Mouse (Mus musculus): Measurements from ENCODE around the gene Tmem178. TPM values are rescaled to one million over a fixed set of nuclear protein-coding genes. Genes with fewer than 3 reads are reported as not detected.

Gene Tmem178
- total and polyA plus RNA-seq, 3 experiments, result 0.28 TPM; not detected in 2

GRCm38 (mm10) chr17:81001010-81001409, 56.6 kb downstream of the Tmem178 start:
- Histone ChIP-seq H3K9ac (ENCODE audit: control insufficient read depth, low read depth, low read length, poor library complexity, severe bottlenecking) (no peak overlapping the region), H3K4me3 (ENCODE audit: control insufficient read depth in 1 of 2, insufficient read depth in 1 of 2, low read depth in 2 of 2, low read length in 2 of 2) (no peak overlapping the region), H3K9me3 (replicated peaks; ENCODE audit: insufficient read depth, low read length) (no peaks in the 10 kb centered on the region), H3K27ac (ENCODE audit: control insufficient read depth, low read depth, low read length) (no peak overlapping the region), H3K4me1 (ENCODE audit: control insufficient read depth in 1 of 2, insufficient read depth in 2 of 2, low read length in 2 of 2) (peaks cover 0 to 3% of the 10 kb centered on the region in 2 experiments; a peak in 1 of 4 replicates), H3K79me2 (ENCODE audit: control insufficient read depth, insufficient read depth, low read length, poor library complexity) (no peaks in the 10 kb centered on the region), H3K27me3 (ENCODE audit: control insufficient read depth in 1 of 2, insufficient read depth in 2 of 2, low read length in 2 of 2) (no peaks in the 10 kb centered on the region; a peak in 1 of 4 replicates), H3K36me3 (ENCODE audit: control insufficient read depth in 1 of 2, insufficient read depth in 2 of 2, low read length in 2 of 2) (peaks cover 0 to 2% of the 10 kb centered on the region in 2 experiments; a peak in 1 of 4 replicates)
- DNase-seq (ENCODE audit: low read depth, low spot score), result no peak
- TF ChIP-seq UBTF (IDR thresholded peaks at IDR 0.05; ENCODE audit: borderline replicate concordance, insufficient read depth, low read depth, low read length), result no peak
- TF ChIP-seq CHD1 (IDR thresholded peaks at IDR 0.05; ENCODE audit: low read depth, low read length), result no peak
- TF ChIP-seq ZKSCAN1 (IDR thresholded peaks at IDR 0.05; ENCODE audit: low read depth, low read length), result no peak
- TF ChIP-seq MAX (IDR thresholded peaks at IDR 0.05; ENCODE audit: low read length), result no peak
- no peak for TF ChIP-seq MAZ (IDR thresholded peaks at IDR 0.05; ENCODE audit: low read depth, low read length)
- TF ChIP-seq ZC3H11A (IDR thresholded peaks at IDR 0.05; ENCODE audit: low read depth, low read length), result no peak
- no peak for TF ChIP-seq TBP (IDR thresholded peaks at IDR 0.05; ENCODE audit: low read depth, low read length)
- TF ChIP-seq EP300 (IDR thresholded peaks at IDR 0.05; ENCODE audit: low read depth in 1 of 2, low read length in 2 of 2), result no peak
- no peak for TF ChIP-seq E2F4 (IDR thresholded peaks at IDR 0.05; ENCODE audit: borderline replicate concordance, low read depth, low read length)
- TF ChIP-seq KAT2A (conservative IDR thresholded peaks at IDR 0.05; ENCODE audit: low read depth, low read length), result no peak
- TF ChIP-seq MAFK (IDR thresholded peaks at IDR 0.05; ENCODE audit: borderline replicate concordance, low read depth, low read length), result no peak
- no peak for TF ChIP-seq CHD2 (IDR thresholded peaks at IDR 0.05; ENCODE audit: low read length)
- no peak for TF ChIP-seq RCOR1 (IDR thresholded peaks at IDR 0.05; ENCODE audit: low read depth, low read length)

GRCm38 (mm10) chr17:81001647-81002046, 57.2 kb downstream of the Tmem178 start:
- Histone ChIP-seq H3K4me3 (ENCODE audit: control insufficient read depth in 1 of 2, insufficient read depth in 1 of 2, low read depth in 2 of 2, low read length in 2 of 2) (no peak overlapping the region), H3K27ac (ENCODE audit: control insufficient read depth, low read depth, low read length) (no peak overlapping the region), H3K79me2 (ENCODE audit: control insufficient read depth, insufficient read depth, low read length, poor library complexity) (no peaks in the 10 kb centered on the region), H3K4me1 (ENCODE audit: control insufficient read depth in 1 of 2, insufficient read depth in 2 of 2, low read length in 2 of 2) (peaks cover 0 to 3% of the 10 kb centered on the region in 2 experiments; a peak in 1 of 4 replicates), H3K9ac (ENCODE audit: control insufficient read depth, low read depth, low read length, poor library complexity, severe bottlenecking) (no peak overlapping the region), H3K27me3 (ENCODE audit: control insufficient read depth in 1 of 2, insufficient read depth in 2 of 2, low read length in 2 of 2) (no peaks in the 10 kb centered on the region; a peak in 1 of 4 replicates), H3K36me3 (ENCODE audit: control insufficient read depth in 1 of 2, insufficient read depth in 2 of 2, low read length in 2 of 2) (peaks cover 0 to 2% of the 10 kb centered on the region in 2 experiments; a peak in 1 of 4 replicates), H3K9me3 (replicated peaks; ENCODE audit: insufficient read depth, low read length) (no peaks in the 10 kb centered on the region)
- no peak for DNase-seq (ENCODE audit: low read depth, low spot score)
- TF ChIP-seq KAT2A (conservative IDR thresholded peaks at IDR 0.05; ENCODE audit: low read depth, low read length), result no peak

- no peak for TF ChIP-seq POLR2AphosphoS2 (IDR thresholded peaks at IDR 0.05; ENCODE audit: low read length)
- no peak for TF ChIP-seq ETS1 (IDR thresholded peaks at IDR 0.05; ENCODE audit: low read depth, low read length)
- TF ChIP-seq SMC3 (IDR thresholded peaks at IDR 0.05; ENCODE audit: low read depth, low read length), result no peak
- no peak for TF ChIP-seq USF2 (IDR thresholded peaks at IDR 0.05; ENCODE audit: borderline replicate concordance in 1 of 2, insufficient read depth in 1 of 2, low read depth in 1 of 2, low read length in 2 of 2)
- TF ChIP-seq NRF1 (IDR thresholded peaks at IDR 0.05; ENCODE audit: insufficient read depth, low read depth, low read length, poor library complexity, severe bottlenecking), result no peak
- no peak for TF ChIP-seq MYB (IDR thresholded peaks at IDR 0.05; ENCODE audit: low read depth, low read length)
- TF ChIP-seq NELFE (IDR thresholded peaks at IDR 0.05; ENCODE audit: low read depth, low read length), result no peak
- TF ChIP-seq BHLHE40 (IDR thresholded peaks at IDR 0.05; ENCODE audit: borderline replicate concordance, low read depth, low read length), result no peak
- no peak for TF ChIP-seq POLR2A (IDR thresholded peaks at IDR 0.05; ENCODE audit: control insufficient read depth in 1 of 2, insufficient read depth in 1 of 2, low read depth in 1 of 2, low read length in 2 of 2, poor library complexity in 1 of 2)
- no peak for TF ChIP-seq UBTF (IDR thresholded peaks at IDR 0.05; ENCODE audit: borderline replicate concordance, insufficient read depth, low read depth, low read length)
- no peak for TF ChIP-seq MAX (IDR thresholded peaks at IDR 0.05; ENCODE audit: low read length)
- TF ChIP-seq HCFC1 (IDR thresholded peaks at IDR 0.05; ENCODE audit: low read depth, low read length), result no peak
- TF ChIP-seq RCOR1 (IDR thresholded peaks at IDR 0.05; ENCODE audit: low read depth, low read length), result no peak
Measured at GRCm38 (mm10) chr17:81002130-81002529, 57.7 kb downstream of the Tmem178 start.

More at GRCm38 (mm10) chr17:81002130-81002529, 57.7 kb downstream of the Tmem178 start:
- Histone ChIP-seq H3K79me2 (ENCODE audit: control insufficient read depth, insufficient read depth, low read length, poor library complexity) (no peaks in the 10 kb centered on the region), H3K9me3 (replicated peaks; ENCODE audit: insufficient read depth, low read length) (no peaks in the 10 kb centered on the region), H3K36me3 (ENCODE audit: control insufficient read depth in 1 of 2, insufficient read depth in 2 of 2, low read length in 2 of 2) (peaks cover 0 to 2% of the 10 kb centered on the region in 2 experiments; a peak in 1 of 4 replicates), H3K27ac (ENCODE audit: control insufficient read depth, low read depth, low read length) (no peak overlapping the region), H3K27me3 (ENCODE audit: control insufficient read depth in 1 of 2, insufficient read depth in 2 of 2, low read length in 2 of 2) (no peaks in the 10 kb centered on the region; a peak in 1 of 4 replicates), H3K4me3 (ENCODE audit: control insufficient read depth in 1 of 2, insufficient read depth in 1 of 2, low read depth in 2 of 2, low read length in 2 of 2) (no peak overlapping the region), H3K4me1 (ENCODE audit: control insufficient read depth in 1 of 2, insufficient read depth in 2 of 2, low read length in 2 of 2) (peaks cover 0 to 3% of the 10 kb centered on the region in 2 experiments; a peak in 1 of 4 replicates), H3K9ac (ENCODE audit: control insufficient read depth, low read depth, low read length, poor library complexity, severe bottlenecking) (no peak overlapping the region)
- no peak for DNase-seq (ENCODE audit: low read depth, low spot score)

Data from MEL (cell line).